Comparison of ENCODE assay signal across 13 mouse cellular contexts in the genomic region with DNA sequence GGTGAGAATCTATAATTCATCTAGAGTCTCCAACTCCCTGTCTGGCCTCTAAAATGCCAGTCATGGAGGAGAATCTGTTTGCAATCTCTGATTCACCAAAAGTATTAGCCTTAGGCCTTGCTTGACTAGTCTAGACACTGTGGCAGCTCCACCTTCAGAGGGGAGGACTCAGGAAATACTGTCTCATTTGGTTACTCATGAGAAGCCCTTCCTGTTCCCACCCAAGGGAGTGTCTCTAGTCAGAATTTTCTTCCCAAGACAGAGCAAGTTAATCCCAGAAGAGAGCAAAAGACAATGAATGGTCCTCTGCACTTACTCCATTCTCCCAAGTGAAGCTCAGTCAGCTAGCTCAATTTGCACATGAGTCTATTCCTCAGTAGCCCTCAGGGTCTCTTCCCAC.
"Had no signal": no experiment of that assay in that cellular context is flagged by ENCODE, and none has a peak within 500 bp of the region (broad histone marks: within the 10 kb centered on the region; RNA-seq: fewer than 3 reads in every experiment).

No protein-coding gene starts in this region.

- H3K9me3 ChIP-seq: limb, embryonic 10.5 days; liver, embryonic 15.5 days; megakaryocyte, embryonic 14.5 days; midbrain, embryonic 15.5 days; neural tube, embryonic 12.5 days had no signal

- H3K4me2 ChIP-seq: liver, embryonic 11.5 days; liver, embryonic 15.5 days; midbrain, embryonic 11.5 days; midbrain, embryonic 15.5 days; neural tube, embryonic 12.5 days had no signal

- H3K4me1 ChIP-seq: liver, embryonic 15.5 days; megakaryocyte, embryonic 14.5 days; midbrain, embryonic 15.5 days; neural tube, embryonic 12.5 days had no signal

- H3K27ac ChIP-seq: left cerebral cortex, adult 2 months; limb, embryonic 10.5 days; liver, embryonic 15.5 days; macrophage; midbrain, embryonic 15.5 days; neural tube, embryonic 12.5 days had no signal

- H3K27me3 ChIP-seq: liver, embryonic 15.5 days; megakaryocyte, embryonic 14.5 days; midbrain, embryonic 15.5 days; neural tube, embryonic 12.5 days had no signal

- DNase-seq: lung, adult 2 months; lung, postnatal 10 days; thymus, adult 18-20 months; thymus, postnatal 14 days had no signal

- ATAC-seq: midbrain, embryonic 15.5 days had no signal

- H3K9ac ChIP-seq: liver, embryonic 15.5 days; midbrain, embryonic 15.5 days; neural tube, embryonic 12.5 days had no signal

- H3K36me3 ChIP-seq: limb, embryonic 10.5 days; liver, embryonic 15.5 days; midbrain, embryonic 15.5 days; neural tube, embryonic 12.5 days had no signal

- H3K4me3 ChIP-seq: left cerebral cortex, adult 2 months; limb, embryonic 10.5 days; liver, embryonic 15.5 days; megakaryocyte, embryonic 14.5 days; midbrain, embryonic 15.5 days; neural tube, embryonic 12.5 days had no signal
